Mouse (Mus musculus): ENCODE data around the gene Osbpl10. TPM values are rescaled to one million over a fixed set of nuclear protein-coding genes. Genes with fewer than 3 reads are reported as not detected.

The Osbpl10 gene
- polyA plus RNA-seq, 1 experiment from 2014 or later, result 0.90 TPM

GRCm38 (mm10) chr9:115048340-115048739 lies 70.0 kb downstream of the Osbpl10 start:
- no peak for ATAC-seq (replicated peaks; ENCODE audit: insufficient number of reproducible peaks, low FRiP score, low TSS enrichment, low read depth)
- Histone ChIP-seq H3K27ac (replicated peaks; ENCODE audit: low read depth, low read length) (no peak overlapping the region), H3K4me3 (ENCODE audit: low read depth, low read length) (no peak overlapping the region), H3K9ac (replicated peaks; ENCODE audit: low read length) (no peak overlapping the region), H3K9me3 (replicated peaks; ENCODE audit: control insufficient read depth, low read length) (no peaks in the 10 kb centered on the region), H3K4me1 (ENCODE audit: control insufficient read depth, insufficient read depth, low read length) (peaks cover 2% of the 10 kb centered on the region; the same call in 1 of the 2 replicates), H3K36me3 (replicated peaks; ENCODE audit: control insufficient read depth, insufficient read depth, low read depth, low read length) (no peaks in the 10 kb centered on the region), H3K27me3 (ENCODE audit: control insufficient read depth, insufficient read depth, low read length) (no peaks in the 10 kb centered on the region), H3K4me2 (ENCODE audit: low read depth, low read length) (no peak overlapping the region)
- 49% methylated on average over 10 of the region's 10 CpGs for WGBS
- DNase-seq (ENCODE audit: low spot score), result no peak

- Histone ChIP-seq H3K4me3 (ENCODE audit: low read depth, low read length) (no peak overlapping the region), H3K36me3 (replicated peaks; ENCODE audit: control insufficient read depth, insufficient read depth, low read depth, low read length) (no peaks in the 10 kb centered on the region), H3K4me2 (ENCODE audit: low read depth, low read length) (no peak overlapping the region), H3K9ac (replicated peaks; ENCODE audit: low read length) (no peak overlapping the region), H3K4me1 (ENCODE audit: control insufficient read depth, insufficient read depth, low read length) (peaks cover 2% of the 10 kb centered on the region; the same call in 1 of the 2 replicates), H3K27me3 (ENCODE audit: control insufficient read depth, insufficient read depth, low read length) (no peaks in the 10 kb centered on the region), H3K9me3 (replicated peaks; ENCODE audit: control insufficient read depth, low read length) (no peaks in the 10 kb centered on the region), H3K27ac (replicated peaks; ENCODE audit: low read depth, low read length) (no peak overlapping the region)
- ATAC-seq (replicated peaks; ENCODE audit: insufficient number of reproducible peaks, low FRiP score, low TSS enrichment, low read depth), result no peak
- 53% methylated on average over 7 of the region's 7 CpGs for WGBS
- DNase-seq (ENCODE audit: low spot score), result no peak
Observed at GRCm38 (mm10) chr9:115048861-115049260, 70.5 kb downstream of the Osbpl10 start.

- Histone ChIP-seq H3K4me1 (ENCODE audit: control insufficient read depth, insufficient read depth, low read length) (no peaks in the 10 kb centered on the region; the same call in 1 of the 2 replicates), H3K27me3 (ENCODE audit: control insufficient read depth, insufficient read depth, low read length) (no peaks in the 10 kb centered on the region), H3K9me3 (replicated peaks; ENCODE audit: control insufficient read depth, low read length) (no peaks in the 10 kb centered on the region), H3K9ac (replicated peaks; ENCODE audit: low read length) (no peak overlapping the region), H3K27ac (replicated peaks; ENCODE audit: low read depth, low read length) (no peak overlapping the region), H3K4me2 (ENCODE audit: low read depth, low read length) (no peak overlapping the region), H3K4me3 (ENCODE audit: low read depth, low read length) (no peak overlapping the region), H3K36me3 (replicated peaks; ENCODE audit: control insufficient read depth, insufficient read depth, low read depth, low read length) (no peaks in the 10 kb centered on the region)
- DNase-seq (ENCODE audit: low spot score), result no peak
- no peak for ATAC-seq (replicated peaks; ENCODE audit: insufficient number of reproducible peaks, low FRiP score, low TSS enrichment, low read depth)
- 86% methylated on average over 13 of the region's 13 CpGs for WGBS
Observed at GRCm38 (mm10) chr9:115049981-115050720, 71.8 kb downstream of the Osbpl10 start.

- WGBS, result 74% methylated on average over 3 of the region's 3 CpGs
- no peak overlapping the region for H3K4me3 ChIP-seq (ENCODE audit: low read depth, low read length)
- H3K27me3 ChIP-seq (ENCODE audit: control insufficient read depth, insufficient read depth, low read length), result no peaks in the 10 kb centered on the region
- no peak for ATAC-seq (replicated peaks; ENCODE audit: insufficient number of reproducible peaks, low FRiP score, low TSS enrichment, low read depth)
- H3K27ac ChIP-seq (replicated peaks; ENCODE audit: low read depth, low read length), result no peak overlapping the region
- H3K4me1 ChIP-seq (ENCODE audit: control insufficient read depth, insufficient read depth, low read length), result no peaks in the 10 kb centered on the region
- no peaks in the 10 kb centered on the region for H3K9me3 ChIP-seq (replicated peaks; ENCODE audit: control insufficient read depth, low read length)
- H3K4me2 ChIP-seq (ENCODE audit: low read depth, low read length), result no peak overlapping the region
- DNase-seq (ENCODE audit: low spot score), result no peak
- H3K36me3 ChIP-seq (replicated peaks; ENCODE audit: control insufficient read depth, insufficient read depth, low read depth, low read length), result no peaks in the 10 kb centered on the region
- H3K9ac ChIP-seq (replicated peaks; ENCODE audit: low read length), result no peak overlapping the region
Observed at GRCm38 (mm10) chr9:115051976-115052375, 73.6 kb downstream of the Osbpl10 start.

GRCm38 (mm10) chr9:115053779-115054178 lies 75.4 kb downstream of the Osbpl10 start:
- WGBS, result 91% methylated on average over 14 of the region's 14 CpGs
- Histone ChIP-seq H3K4me3 (ENCODE audit: low read depth, low read length) (no peak overlapping the region), H3K27me3 (ENCODE audit: control insufficient read depth, insufficient read depth, low read length) (no peaks in the 10 kb centered on the region), H3K9me3 (replicated peaks; ENCODE audit: control insufficient read depth, low read length) (no peaks in the 10 kb centered on the region), H3K4me1 (ENCODE audit: control insufficient read depth, insufficient read depth, low read length) (no peaks in the 10 kb centered on the region), H3K36me3 (replicated peaks; ENCODE audit: control insufficient read depth, insufficient read depth, low read depth, low read length) (no peaks in the 10 kb centered on the region), H3K4me2 (ENCODE audit: low read depth, low read length) (no peak overlapping the region), H3K9ac (replicated peaks; ENCODE audit: low read length) (no peak overlapping the region), H3K27ac (replicated peaks; ENCODE audit: low read depth, low read length) (no peak overlapping the region)
- DNase-seq (ENCODE audit: low spot score) (no peak), ATAC-seq (replicated peaks; ENCODE audit: insufficient number of reproducible peaks, low FRiP score, low TSS enrichment, low read depth) (no peak)

- ATAC-seq (replicated peaks; ENCODE audit: insufficient number of reproducible peaks, low FRiP score, low TSS enrichment, low read depth) (no peak), DNase-seq (ENCODE audit: low spot score) (no peak)
- Histone ChIP-seq H3K27ac (replicated peaks; ENCODE audit: low read depth, low read length) (no peak overlapping the region), H3K4me3 (ENCODE audit: low read depth, low read length) (no peak overlapping the region), H3K27me3 (ENCODE audit: control insufficient read depth, insufficient read depth, low read length) (no peaks in the 10 kb centered on the region), H3K4me1 (ENCODE audit: control insufficient read depth, insufficient read depth, low read length) (no peaks in the 10 kb centered on the region), H3K9ac (replicated peaks; ENCODE audit: low read length) (no peak overlapping the region), H3K36me3 (replicated peaks; ENCODE audit: control insufficient read depth, insufficient read depth, low read depth, low read length) (no peaks in the 10 kb centered on the region), H3K4me2 (ENCODE audit: low read depth, low read length) (no peak overlapping the region), H3K9me3 (replicated peaks; ENCODE audit: control insufficient read depth, low read length) (no peaks in the 10 kb centered on the region)
- 82% methylated on average over 8 of the region's 8 CpGs for WGBS
Observed at GRCm38 (mm10) chr9:115055041-115055830, 76.9 kb downstream of the Osbpl10 start.

GRCm38 (mm10) chr9:115058806-115059205 lies 80.4 kb downstream of the Osbpl10 start:
- peak; percentile 26 for DNase-seq (ENCODE audit: low spot score)
- Histone ChIP-seq H3K9me3 (replicated peaks; ENCODE audit: control insufficient read depth, low read length) (no peaks in the 10 kb centered on the region), H3K27ac (replicated peaks; ENCODE audit: low read depth, low read length) (no peak overlapping the region), H3K27me3 (ENCODE audit: control insufficient read depth, insufficient read depth, low read length) (no peaks in the 10 kb centered on the region), H3K36me3 (replicated peaks; ENCODE audit: control insufficient read depth, insufficient read depth, low read depth, low read length) (no peaks in the 10 kb centered on the region), H3K9ac (replicated peaks; ENCODE audit: low read length) (no peak overlapping the region), H3K4me2 (ENCODE audit: low read depth, low read length) (no peak overlapping the region), H3K4me1 (ENCODE audit: control insufficient read depth, insufficient read depth, low read length) (no peaks in the 10 kb centered on the region), H3K4me3 (ENCODE audit: low read depth, low read length) (no peak overlapping the region)
- no peak for ATAC-seq (replicated peaks; ENCODE audit: insufficient number of reproducible peaks, low FRiP score, low TSS enrichment, low read depth)
- 59% methylated on average over 5 of the region's 5 CpGs for WGBS

GRCm38 (mm10) chr9:115064834-115065233 lies 86.5 kb downstream of the Osbpl10 start:
- Histone ChIP-seq H3K4me1 (ENCODE audit: control insufficient read depth, insufficient read depth, low read length) (no peaks in the 10 kb centered on the region), H3K27me3 (ENCODE audit: control insufficient read depth, insufficient read depth, low read length) (no peaks in the 10 kb centered on the region), H3K4me3 (ENCODE audit: low read depth, low read length) (no peak overlapping the region), H3K27ac (replicated peaks; ENCODE audit: low read depth, low read length) (no peak overlapping the region), H3K4me2 (ENCODE audit: low read depth, low read length) (no peak overlapping the region), H3K36me3 (replicated peaks; ENCODE audit: control insufficient read depth, insufficient read depth, low read depth, low read length) (no peaks in the 10 kb centered on the region), H3K9ac (replicated peaks; ENCODE audit: low read length) (no peak overlapping the region), H3K9me3 (replicated peaks; ENCODE audit: control insufficient read depth, low read length) (peaks cover 3% of the 10 kb centered on the region; the same call in 1 of the 2 replicates)
- 86% methylated on average over 1 of the region's 1 CpGs for WGBS
- no peak for ATAC-seq (replicated peaks; ENCODE audit: insufficient number of reproducible peaks, low FRiP score, low TSS enrichment, low read depth)
- DNase-seq (ENCODE audit: low spot score), result no peak

All from embryonic facial prominence, embryonic 11.5 days (tissue).